Mouse (Mus musculus) hindbrain, embryonic 10.5 days (tissue): ENCODE data around the gene Atxn7l3. TPM values are rescaled to one million over a fixed set of nuclear protein-coding genes. Genes with fewer than 3 reads are reported as not detected.

Experiments
- DNase-seq: peaks from one replicate; pipeline ENCODE4 v3.0.0-alpha.2; 2017; ENCODE audit warnings: low spot score
- H3K27ac ChIP-seq: fragments of 300-500 bp; sonication (generic); 2 replicates; pipeline ENCODE4 v1.5.1; 2016; ENCODE audit warnings: mild to moderate bottlenecking, moderate library complexity
- H3K27me3 ChIP-seq: fragments of 300-500 bp; sonication (generic); 2 replicates; pipeline ENCODE4 v1.6.1; 2016; ENCODE audit warnings: mild to moderate bottlenecking; ENCODE audit not compliant: poor library complexity, insufficient read depth, severe bottlenecking
- H3K36me3 ChIP-seq: fragments of 300-500 bp; sonication (generic); 2 replicates; pipeline ENCODE4 v1.6.1; 2016; ENCODE audit warnings: mild to moderate bottlenecking, moderate library complexity
- H3K4me1 ChIP-seq: fragments of 300-500 bp; sonication (generic); replicated peaks from 2 replicates; pipeline ENCODE4 v1.6.1; 2016; ENCODE audit warnings: mild to moderate bottlenecking
- H3K4me3 ChIP-seq: fragments of 300-500 bp; sonication (generic); 2 replicates; pipeline ENCODE4 v1.5.1; 2016; ENCODE audit warnings: mild to moderate bottlenecking, moderate library complexity
- H3K9me3 ChIP-seq: fragments of 300-500 bp; sonication (generic); 2 replicates; pipeline ENCODE4 v1.6.1; 2016; ENCODE audit warnings: mild to moderate bottlenecking, moderate library complexity
- WGBS: fragments of 180-500 bp; shearing (Covaris S2); methylation state at CpG from one replicate; pipeline ENCODE4 v1.1.7; 2016; 5-methylcytosine and 5-hydroxymethylcytosine counted together
- polyA plus RNA-seq: library from polyadenylated mRNA; unstranded; fragments of >200 nt; fragmentation: Nextera tagmentation; extraction: Ambion mirVana; gene quantifications from 2 replicates; pipeline ENCODE4 v1.2.1, GENCODE M21; 2016

The Atxn7l3 gene
- polyA plus RNA-seq, 1 experiment from 2014 or later = 18.7 TPM

- no peaks in the 10 kb centered on the region for H3K27me3 ChIP-seq
- peaks cover 21% of the 10 kb centered on the region for H3K4me1 ChIP-seq
- no peak for DNase-seq
- no peak overlapping the region for H3K27ac ChIP-seq
- H3K4me3 ChIP-seq = no peak overlapping the region
- no peaks in the 10 kb centered on the region for H3K9me3 ChIP-seq
- WGBS = 51% methylated on average over 2 of the region's 2 CpGs
- peaks cover 41% of the 10 kb centered on the region for H3K36me3 ChIP-seq
These were observed 7.7 kb upstream of the Atxn7l3 start for GRCm38 (mm10) chr11:102304141-102304540.

- Histone ChIP-seq H3K4me3 (no peak overlapping the region), H3K9me3 (no peaks in the 10 kb centered on the region), H3K27ac (peak overlapping the region; percentile 17), H3K27me3 (no peaks in the 10 kb centered on the region), H3K4me1 (peaks cover 28% of the 10 kb centered on the region), H3K36me3 (peaks cover 4% of the 10 kb centered on the region)
- peak; percentile 73 for DNase-seq
- WGBS = 16% methylated on average over 1 of the region's 1 CpGs
These were observed 3.4 kb upstream of the Atxn7l3 start for GRCm38 (mm10) chr11:102299839-102300238.

- peaks cover 22% of the 10 kb centered on the region for H3K36me3 ChIP-seq
- DNase-seq = no peak
- peak overlapping the region; percentile 98 for H3K27ac ChIP-seq
- no peaks in the 10 kb centered on the region for H3K9me3 ChIP-seq
- 29% methylated on average over 27 of the region's 27 CpGs for WGBS
- H3K27me3 ChIP-seq = no peaks in the 10 kb centered on the region
- H3K4me3 ChIP-seq = peak overlapping the region; percentile 84
- peaks cover 39% of the 10 kb centered on the region for H3K4me1 ChIP-seq
These were observed 1.4 kb upstream of the Atxn7l3 start for GRCm38 (mm10) chr11:102297577-102298556.

- Histone ChIP-seq H3K27me3 (no peaks in the 10 kb centered on the region), H3K27ac (peak overlapping the region; percentile 98), H3K4me1 (peaks cover 43% of the 10 kb centered on the region), H3K9me3 (no peaks in the 10 kb centered on the region), H3K4me3 (peak overlapping the region; percentile 84), H3K36me3 (peaks cover 42% of the 10 kb centered on the region)
- WGBS = under 1% methylated on average over 44 of the region's 73 CpGs
- DNase-seq = peak; percentile 81
These were observed 596 bp downstream of the Atxn7l3 start for GRCm38 (mm10) chr11:102295598-102296471.

- H3K36me3 ChIP-seq = peaks cover 50% of the 10 kb centered on the region
These were observed 1.4 kb downstream of the Atxn7l3 start for GRCm38 (mm10) chr11:102294887-102295597.

GRCm38 (mm10) chr11:102294416-102294815, 2.0 kb downstream of the Atxn7l3 start:
- 86% methylated on average over 5 of the region's 5 CpGs for WGBS
- Histone ChIP-seq H3K36me3 (peaks cover 57% of the 10 kb centered on the region), H3K4me3 (peak overlapping the region; percentile 84), H3K9me3 (no peaks in the 10 kb centered on the region), H3K27me3 (no peaks in the 10 kb centered on the region), H3K4me1 (peaks cover 48% of the 10 kb centered on the region), H3K27ac (peak overlapping the region; percentile 98; the same call in 1 of the 2 replicates)
- no peak for DNase-seq

More at GRCm38 (mm10) chr11:102294887-102295597, 1.4 kb downstream of the Atxn7l3 start:
- Histone ChIP-seq H3K4me3 (peak overlapping the region; percentile 84), H3K9me3 (no peaks in the 10 kb centered on the region), H3K27me3 (no peaks in the 10 kb centered on the region), H3K27ac (peak overlapping the region; percentile 98), H3K4me1 (peaks cover 48% of the 10 kb centered on the region)
- 78% methylated on average over 12 of the region's 12 CpGs for WGBS
- no peak for DNase-seq

GRCm38 (mm10) chr11:102293971-102294370, 2.5 kb downstream of the Atxn7l3 start:
- Histone ChIP-seq H3K27me3 (no peaks in the 10 kb centered on the region), H3K36me3 (peaks cover 61% of the 10 kb centered on the region), H3K9me3 (no peaks in the 10 kb centered on the region), H3K27ac (no peak overlapping the region), H3K4me1 (peaks cover 49% of the 10 kb centered on the region), H3K4me3 (peak overlapping the region; percentile 84; the same call in 1 of the 2 replicates)
- no peak for DNase-seq
- 96% methylated on average over 13 of the region's 13 CpGs for WGBS

GRCm38 (mm10) chr11:102291051-102291535, 5.3 kb downstream of the Atxn7l3 start:
- no peaks in the 10 kb centered on the region for H3K9me3 ChIP-seq
- peaks cover 83% of the 10 kb centered on the region for H3K36me3 ChIP-seq
- peaks cover 45% of the 10 kb centered on the region for H3K4me1 ChIP-seq
- H3K4me3 ChIP-seq = peak overlapping the region; percentile 2; the same call in 1 of the 2 replicates
- WGBS = 83% methylated on average over 11 of the region's 11 CpGs
- no peaks in the 10 kb centered on the region for H3K27me3 ChIP-seq
- DNase-seq = no peak
- 0 out of 2 replicates have a peak overlapping the region, but pooled peaks have one; percentile 19 for H3K27ac ChIP-seq

- H3K4me1 ChIP-seq = peaks cover 49% of the 10 kb centered on the region
- no peak overlapping the region for H3K4me3 ChIP-seq
- WGBS = 82% methylated on average over 4 of the region's 4 CpGs
- no peaks in the 10 kb centered on the region for H3K9me3 ChIP-seq
- no peak overlapping the region for H3K27ac ChIP-seq
- DNase-seq = no peak
- peaks cover 83% of the 10 kb centered on the region for H3K36me3 ChIP-seq
- H3K27me3 ChIP-seq = no peaks in the 10 kb centered on the region
These were observed 6.3 kb downstream of the Atxn7l3 start for GRCm38 (mm10) chr11:102290141-102290540.

GRCm38 (mm10) chr11:102289511-102290100, 6.8 kb downstream of the Atxn7l3 start:
- peaks cover 44% of the 10 kb centered on the region for H3K4me1 ChIP-seq
- H3K36me3 ChIP-seq = peaks cover 79% of the 10 kb centered on the region
- no peak for DNase-seq
- H3K27ac ChIP-seq = no peak overlapping the region
- H3K27me3 ChIP-seq = no peaks in the 10 kb centered on the region
- WGBS = 63% methylated on average over 6 of the region's 6 CpGs
- no peak overlapping the region for H3K4me3 ChIP-seq
- no peaks in the 10 kb centered on the region for H3K9me3 ChIP-seq

- no peak for DNase-seq
- Histone ChIP-seq H3K4me1 (peaks cover 37% of the 10 kb centered on the region), H3K27ac (no peak overlapping the region), H3K4me3 (no peak overlapping the region), H3K9me3 (no peaks in the 10 kb centered on the region), H3K27me3 (no peaks in the 10 kb centered on the region), H3K36me3 (peaks cover 72% of the 10 kb centered on the region)
- 80% methylated on average over 2 of the region's 2 CpGs for WGBS
These were observed 7.5 kb downstream of the Atxn7l3 start for GRCm38 (mm10) chr11:102288913-102289312.
